Mouse (Mus musculus) forebrain, embryonic 10.5 days (tissue): ENCODE data around the gene Tmem130. TPM values are rescaled to one million over a fixed set of nuclear protein-coding genes. Genes with fewer than 3 reads are reported as not detected.

Experiments used
- DNase-seq: peaks from one replicate; pipeline ENCODE4 v3.0.0-alpha.2; 2017; ENCODE audit warnings: low spot score; ENCODE audit errors: extremely low spot score
- H3K27ac ChIP-seq: fragments of 300-500 bp; sonication (generic); 2 replicates; pipeline ENCODE4 v1.5.1; 2016; ENCODE audit warnings: mild to moderate bottlenecking
- H3K27me3 ChIP-seq: fragments of 300-500 bp; sonication (generic); 2 replicates; pipeline ENCODE4 v1.6.1; 2016; ENCODE audit warnings: mild to moderate bottlenecking; ENCODE audit not compliant: poor library complexity, severe bottlenecking
- H3K36me3 ChIP-seq: fragments of 300-500 bp; sonication (generic); replicated peaks from 2 replicates; pipeline ENCODE4 v1.6.1; 2016; ENCODE audit warnings: mild to moderate bottlenecking, moderate library complexity
- H3K4me1 ChIP-seq: fragments of 300-500 bp; sonication (generic); 2 replicates; pipeline ENCODE4 v1.6.1; 2016
- H3K4me3 ChIP-seq: fragments of 300-500 bp; sonication (generic); 2 replicates; pipeline ENCODE4 v1.5.1; 2016; ENCODE audit warnings: mild to moderate bottlenecking, moderate library complexity
- H3K9me3 ChIP-seq: fragments of 300-500 bp; sonication (generic); 2 replicates; pipeline ENCODE4 v1.6.1; 2016; ENCODE audit warnings: mild to moderate bottlenecking, moderate library complexity
- WGBS: fragments of 180-500 bp; shearing (Covaris S2); methylation state at CpG from one replicate; pipeline ENCODE4 v1.1.7; 2016; 5-methylcytosine and 5-hydroxymethylcytosine counted together
- polyA plus RNA-seq: library from polyadenylated mRNA; unstranded; fragments of >200 nt; fragmentation: Nextera tagmentation; extraction: Ambion mirVana; gene quantifications from 2 replicates; pipeline ENCODE4 v1.2.1, GENCODE M21; 2016

Gene Tmem130
- 1.4 and 2.0 TPM in 2 replicates for polyA plus RNA-seq

GRCm38 (mm10) chr5:144761161-144761868 is at the start of gene Tmem130:
Gene Tmem130, minus strand, starts transcription at chr5:144761818.
- under 1% methylated on average over 38 of the region's 38 CpGs for WGBS
- peaks cover 53% of the 10 kb centered on the region for H3K27me3 ChIP-seq
- DNase-seq = peak; percentile 42
- H3K9me3 ChIP-seq = no peaks in the 10 kb centered on the region
- no peaks in the 10 kb centered on the region for H3K36me3 ChIP-seq
- H3K27ac ChIP-seq = peak within 1 kb of the TSS; percentile 32
- peaks cover 21% of the 10 kb centered on the region for H3K4me1 ChIP-seq
- H3K4me3 ChIP-seq = peak within 1 kb of the TSS; percentile 53

GRCm38 (mm10) chr5:144806931-144807330 is 45.3 kb upstream of the Tmem130 start:
- DNase-seq = no peak
- Histone ChIP-seq H3K27ac (no peak overlapping the region), H3K27me3 (no peaks in the 10 kb centered on the region), H3K9me3 (peaks cover 16% of the 10 kb centered on the region; the same call in 1 of the 2 replicates), H3K4me3 (no peak overlapping the region), H3K4me1 (no peaks in the 10 kb centered on the region), H3K36me3 (peaks cover 100% of the 10 kb centered on the region)
- 96% methylated on average over 10 of the region's 10 CpGs for WGBS

GRCm38 (mm10) chr5:144804181-144804580 is 42.6 kb upstream of the Tmem130 start:
- no peaks in the 10 kb centered on the region for H3K4me1 ChIP-seq
- H3K9me3 ChIP-seq = no peaks in the 10 kb centered on the region
- 90% methylated on average over 7 of the region's 7 CpGs for WGBS
- no peak overlapping the region for H3K27ac ChIP-seq
- no peak for DNase-seq
- H3K4me3 ChIP-seq = no peak overlapping the region
- peaks cover 100% of the 10 kb centered on the region for H3K36me3 ChIP-seq
- H3K27me3 ChIP-seq = no peaks in the 10 kb centered on the region

GRCm38 (mm10) chr5:144803066-144803465 is 41.4 kb upstream of the Tmem130 start:
- H3K27ac ChIP-seq = no peak overlapping the region
- H3K9me3 ChIP-seq = no peaks in the 10 kb centered on the region
- DNase-seq = no peak
- H3K4me3 ChIP-seq = no peak overlapping the region
- WGBS = 98% methylated on average over 8 of the region's 8 CpGs
- H3K4me1 ChIP-seq = no peaks in the 10 kb centered on the region
- H3K27me3 ChIP-seq = no peaks in the 10 kb centered on the region
- peaks cover 100% of the 10 kb centered on the region for H3K36me3 ChIP-seq

GRCm38 (mm10) chr5:144797116-144797515 is 35.5 kb upstream of the Tmem130 start:
- Histone ChIP-seq H3K36me3 (peaks cover 100% of the 10 kb centered on the region), H3K4me1 (no peaks in the 10 kb centered on the region), H3K27me3 (no peaks in the 10 kb centered on the region), H3K9me3 (no peaks in the 10 kb centered on the region), H3K27ac (no peak overlapping the region), H3K4me3 (no peak overlapping the region)
- WGBS = 94% methylated on average over 7 of the region's 7 CpGs
- no peak for DNase-seq

- WGBS = 80% methylated on average over 6 of the region's 6 CpGs
- no peaks in the 10 kb centered on the region for H3K27me3 ChIP-seq
- no peak for DNase-seq
- peaks cover 100% of the 10 kb centered on the region for H3K36me3 ChIP-seq
- H3K27ac ChIP-seq = no peak overlapping the region
- no peaks in the 10 kb centered on the region for H3K9me3 ChIP-seq
- H3K4me1 ChIP-seq = no peaks in the 10 kb centered on the region
- H3K4me3 ChIP-seq = no peak overlapping the region
These were observed 33.1 kb upstream of the Tmem130 start for GRCm38 (mm10) chr5:144794687-144795086.

- Histone ChIP-seq H3K27ac (no peak overlapping the region), H3K4me3 (no peak overlapping the region), H3K9me3 (no peaks in the 10 kb centered on the region), H3K4me1 (no peaks in the 10 kb centered on the region), H3K27me3 (no peaks in the 10 kb centered on the region), H3K36me3 (peaks cover 100% of the 10 kb centered on the region)
- 88% methylated on average over 5 of the region's 5 CpGs for WGBS
- DNase-seq = no peak
These were observed 31.8 kb upstream of the Tmem130 start for GRCm38 (mm10) chr5:144793374-144793773.

GRCm38 (mm10) chr5:144786464-144786863 is 24.8 kb upstream of the Tmem130 start:
- Histone ChIP-seq H3K27me3 (no peaks in the 10 kb centered on the region), H3K4me3 (no peak overlapping the region), H3K27ac (no peak overlapping the region), H3K9me3 (no peaks in the 10 kb centered on the region), H3K36me3 (peaks cover 100% of the 10 kb centered on the region), H3K4me1 (no peaks in the 10 kb centered on the region)
- DNase-seq = no peak
- 98% methylated on average over 18 of the region's 18 CpGs for WGBS

GRCm38 (mm10) chr5:144780654-144781053 is 19.0 kb upstream of the Tmem130 start:
- peaks cover 100% of the 10 kb centered on the region for H3K36me3 ChIP-seq
- no peak for DNase-seq
- WGBS = 88% methylated on average over 8 of the region's 8 CpGs

GRCm38 (mm10) chr5:144773231-144773630 is 11.6 kb upstream of the Tmem130 start:
- no peak for DNase-seq
- no peaks in the 10 kb centered on the region for H3K9me3 ChIP-seq
- WGBS = 93% methylated on average over 6 of the region's 6 CpGs
- no peaks in the 10 kb centered on the region for H3K27me3 ChIP-seq
- peaks cover 13% of the 10 kb centered on the region for H3K4me1 ChIP-seq
- no peak overlapping the region for H3K4me3 ChIP-seq
- peaks cover 82% of the 10 kb centered on the region for H3K36me3 ChIP-seq
- no peak overlapping the region for H3K27ac ChIP-seq

More at GRCm38 (mm10) chr5:144780654-144781053, 19.0 kb upstream of the Tmem130 start:
- Histone ChIP-seq H3K27ac (no peak overlapping the region), H3K4me3 (no peak overlapping the region), H3K27me3 (no peaks in the 10 kb centered on the region), H3K9me3 (no peaks in the 10 kb centered on the region), H3K4me1 (no peaks in the 10 kb centered on the region)

- no peaks in the 10 kb centered on the region for H3K27me3 ChIP-seq
- peaks cover 40% of the 10 kb centered on the region for H3K36me3 ChIP-seq
- 42% methylated on average over 8 of the region's 8 CpGs for whole genome bisulfite sequencing
- H3K4me1 ChIP-seq = peaks cover 21% of the 10 kb centered on the region
- peak overlapping the region; percentile 87 for H3K4me3 ChIP-seq
- H3K27ac ChIP-seq = peak overlapping the region; percentile 99
- DNase-seq = no peak
- H3K9me3 ChIP-seq = no peaks in the 10 kb centered on the region
These were observed 7.5 kb upstream of the Tmem130 start for GRCm38 (mm10) chr5:144769067-144769482.

GRCm38 (mm10) chr5:144767911-144768841 is 6.6 kb upstream of the Tmem130 start:
- Histone ChIP-seq H3K9me3 (no peaks in the 10 kb centered on the region), H3K4me3 (peak overlapping the region; percentile 87), H3K27me3 (0 out of 2 replicates have a peak, but pooled peaks cover 3% of the 10 kb centered on the region), H3K36me3 (peaks cover 31% of the 10 kb centered on the region), H3K27ac (peak overlapping the region; percentile 99), H3K4me1 (peaks cover 21% of the 10 kb centered on the region)
- DNase-seq = peak; percentile 86
- WGBS = under 1% methylated on average over 92 of the region's 92 CpGs
